Mouse (Mus musculus) neural tube, embryonic 14.5 days (tissue): ENCODE measurements around the gene Wdr47. TPM values are rescaled to one million over a fixed set of nuclear protein-coding genes. Genes with fewer than 3 reads are reported as not detected.

Experiments used
- ATAC-seq: fragments of 200-750 bp; cut with Nextera tagmentation; 2 replicates; pipeline ENCODE4 v1.8.0; 2017; ENCODE audit warnings: low read depth, mild to moderate bottlenecking, moderate TSS enrichment, moderate library complexity
- H3K27ac ChIP-seq: fragments of 300-500 bp; sonication (generic); 2 replicates; pipeline ENCODE4 v1.5.1; 2014; ENCODE audit warnings: low read depth, mild to moderate bottlenecking, control low read depth, low read length, moderate library complexity, mixed read lengths
- H3K27me3 ChIP-seq: fragments of 300-500 bp; sonication (generic); 2 replicates; pipeline ENCODE4 v1.6.1; 2014; ENCODE audit warnings: low read length; ENCODE audit not compliant: control insufficient read depth, insufficient read depth
- H3K36me3 ChIP-seq: fragments of 300-500 bp; sonication (generic); 2 replicates; pipeline ENCODE4 v1.6.1; 2014; ENCODE audit warnings: low read length, mixed read lengths; ENCODE audit not compliant: control insufficient read depth, insufficient read depth
- H3K4me1 ChIP-seq: fragments of 300-500 bp; sonication (generic); 2 replicates; pipeline ENCODE4 v1.6.1; 2014; ENCODE audit warnings: low read length; ENCODE audit not compliant: control insufficient read depth, insufficient read depth
- H3K4me2 ChIP-seq: fragments of 300-500 bp; sonication (generic); 2 replicates; pipeline ENCODE4 v1.6.1; 2014; ENCODE audit warnings: mild to moderate bottlenecking, low read depth, low read length, control low read depth
- H3K4me3 ChIP-seq: fragments of 300-500 bp; sonication (generic); 2 replicates; pipeline ENCODE4 v1.5.1; 2014; ENCODE audit warnings: low read depth, low read length, control low read depth, mixed read lengths
- H3K9ac ChIP-seq: fragments of 300-500 bp; sonication (generic); replicated peaks from 2 replicates; pipeline ENCODE4 v1.6.1; 2014; ENCODE audit warnings: low read depth, mild to moderate bottlenecking, control low read depth, low read length, mixed read lengths
- H3K9me3 ChIP-seq: fragments of 300-500 bp; sonication (generic); 2 replicates; pipeline ENCODE4 v1.6.1; 2016; ENCODE audit warnings: low read length; ENCODE audit not compliant: control insufficient read depth
- WGBS: fragments of 180-500 bp; shearing (Covaris S2); extraction: QIAGEN DNeasy Blood & Tissue Kit; methylation state at CpG from one replicate; pipeline ENCODE4 v1.1.7; 2014; 5-methylcytosine and 5-hydroxymethylcytosine counted together
- microRNA-seq: library from miRNA; unstranded; fragments of <30 nt; microRNA quantifications from one replicate; pipeline ENCODE4, GENCODE M21; 2016
- polyA plus RNA-seq: library from polyadenylated mRNA; unstranded; fragments of >200 nt; fragmentation: Nextera tagmentation; extraction: Ambion mirVana; gene quantifications from 2 replicates; pipeline ENCODE4 v1.2.1, GENCODE M21; 2014

The Wdr47 gene
- polyA plus RNA-seq, 1 experiment from 2014 or later = 113 TPM

- Histone ChIP-seq H3K4me1 (no peaks in the 10 kb centered on the region), H3K4me2 (no peak overlapping the region), H3K27me3 (no peaks in the 10 kb centered on the region), H3K9ac (no peak overlapping the region), H3K27ac (no peak overlapping the region), H3K9me3 (no peaks in the 10 kb centered on the region), H3K36me3 (no peaks in the 10 kb centered on the region), H3K4me3 (no peak overlapping the region)
- WGBS = 57% methylated on average over 6 of the region's 6 CpGs
- no peak for ATAC-seq
Measured at GRCm38 (mm10) chr3:108689015-108689441, 97.9 kb downstream of the Wdr47 start.

GRCm38 (mm10) chr3:108689446-108689845 lies 98.4 kb downstream of the Wdr47 start:
- 87% methylated on average over 8 of the region's 8 CpGs for WGBS
- Histone ChIP-seq H3K27ac (no peak overlapping the region), H3K36me3 (no peaks in the 10 kb centered on the region), H3K9ac (no peak overlapping the region), H3K27me3 (no peaks in the 10 kb centered on the region), H3K4me3 (no peak overlapping the region), H3K9me3 (no peaks in the 10 kb centered on the region), H3K4me2 (no peak overlapping the region), H3K4me1 (no peaks in the 10 kb centered on the region)
- ATAC-seq = no peak

GRCm38 (mm10) chr3:108689979-108690378 lies 98.9 kb downstream of the Wdr47 start:
- Histone ChIP-seq H3K4me1 (no peaks in the 10 kb centered on the region), H3K36me3 (no peaks in the 10 kb centered on the region), H3K9ac (no peak overlapping the region), H3K4me3 (no peak overlapping the region), H3K4me2 (no peak overlapping the region), H3K9me3 (no peaks in the 10 kb centered on the region), H3K27ac (no peak overlapping the region), H3K27me3 (no peaks in the 10 kb centered on the region)
- 83% methylated on average over 4 of the region's 4 CpGs for WGBS
- ATAC-seq = no peak

- Histone ChIP-seq H3K4me1 (no peaks in the 10 kb centered on the region), H3K9ac (no peak overlapping the region), H3K36me3 (no peaks in the 10 kb centered on the region), H3K4me3 (no peak overlapping the region), H3K9me3 (no peaks in the 10 kb centered on the region), H3K4me2 (no peak overlapping the region), H3K27me3 (no peaks in the 10 kb centered on the region), H3K27ac (no peak overlapping the region)
- WGBS = 94% methylated on average over 9 of the region's 9 CpGs
- no peak for ATAC-seq
Measured at GRCm38 (mm10) chr3:108694321-108694720, 103.2 kb downstream of the Wdr47 start.

Small RNA genes lying within 50 kb of the gene (microRNA-seq; reads per million reads assigned to microRNA genes)
- gene Gm22860 = not detected

Other genes with a start within 250 kb of the Wdr47 start
- gene Mybphl, start 226.4 kb upstream of the Wdr47 start, polyA plus RNA-seq = 0.48 TPM in 1 of 2 replicates, not detected in the other
- 3.2 and 3.5 TPM in 2 replicates for gene Psrc1, start 207.4 kb upstream of the Wdr47 start, polyA plus RNA-seq
- 50.4 and 56.7 TPM in 2 replicates for gene Celsr2, start 175.7 kb upstream of the Wdr47 start, polyA plus RNA-seq
- gene Sars, start 146.1 kb upstream of the Wdr47 start, polyA plus RNA-seq = 223 and 244 TPM in 2 replicates
- gene 1700013F07Rik, start 57.1 kb upstream of the Wdr47 start, polyA plus RNA-seq = 1.8 TPM in 1 of 2 replicates, not detected in the other
- gene 5330417C22Rik, start 54.7 kb upstream of the Wdr47 start, polyA plus RNA-seq = 13.9 and 22.1 TPM in 2 replicates
- 47.1 and 57.8 TPM in 2 replicates for gene Tmem167b, start 28.8 kb upstream of the Wdr47 start, polyA plus RNA-seq
- 42.0 and 56.9 TPM in 2 replicates for gene Taf13, start 19.6 kb upstream of the Wdr47 start, polyA plus RNA-seq
- gene Clcc1, start 62.6 kb downstream of the Wdr47 start, polyA plus RNA-seq = 29.6 and 38.1 TPM in 2 replicates
- gene Gpsm2, start 131.0 kb downstream of the Wdr47 start, polyA plus RNA-seq = 15.6 and 22.9 TPM in 2 replicates
- 0.12 TPM in 1 of 2 replicates, not detected in the other for gene Aknad1, start 148.4 kb downstream of the Wdr47 start, polyA plus RNA-seq
- 11.5 and 16.0 TPM in 2 replicates for gene Stxbp3, start 249.2 kb downstream of the Wdr47 start, polyA plus RNA-seq